Mouse (Mus musculus) liver, embryonic 11.5 days (tissue): ENCODE measurements around the gene Lgsn. TPM values are rescaled to one million over a fixed set of nuclear protein-coding genes. Genes with fewer than 3 reads are reported as not detected.

Source experiments
- ATAC-seq: fragments of 200-750 bp; cut with Nextera tagmentation; replicated peaks from 2 replicates; pipeline ENCODE4 v1.8.0; 2017; ENCODE audit warnings: moderate number of reproducible peaks, mild to moderate bottlenecking, moderate TSS enrichment, moderate library complexity; ENCODE audit not compliant: low FRiP score
- DNase-seq: peaks from one replicate; pipeline ENCODE4 v3.0.0-alpha.2; 2017; ENCODE audit warnings: low spot score
- H3K27ac ChIP-seq: fragments of 300-500 bp; sonication (generic); 2 replicates; pipeline ENCODE4 v1.5.1; 2014; ENCODE audit warnings: mild to moderate bottlenecking, low read depth, low read length, control low read depth
- H3K27me3 ChIP-seq: fragments of 300-500 bp; sonication (generic); replicated peaks from 2 replicates; pipeline ENCODE4 v1.6.1; 2014; ENCODE audit warnings: low read length, mixed read lengths; ENCODE audit not compliant: control insufficient read depth, insufficient read depth
- H3K36me3 ChIP-seq: fragments of 300-500 bp; sonication (generic); 2 replicates; pipeline ENCODE4 v1.6.1; 2014; ENCODE audit warnings: mild to moderate bottlenecking, low read length, moderate library complexity, mixed read lengths; ENCODE audit not compliant: control insufficient read depth, insufficient read depth
- H3K4me1 ChIP-seq: fragments of 300-500 bp; sonication (generic); replicated peaks from 2 replicates; pipeline ENCODE4 v1.6.1; 2014; ENCODE audit warnings: low read length, mixed read lengths; ENCODE audit not compliant: control insufficient read depth, insufficient read depth
- H3K4me2 ChIP-seq: fragments of 300-500 bp; sonication (generic); 2 replicates; pipeline ENCODE4 v1.6.1; 2014; ENCODE audit warnings: mild to moderate bottlenecking, control low read depth, moderate library complexity
- H3K4me3 ChIP-seq: fragments of 300-500 bp; sonication (generic); 2 replicates; pipeline ENCODE4 v1.5.1; 2014; ENCODE audit warnings: low read depth, low read length, control low read depth
- H3K9ac ChIP-seq: fragments of 300-500 bp; sonication (generic); 2 replicates; pipeline ENCODE4 v1.6.1; 2014; ENCODE audit warnings: low read depth, low read length, control low read depth
- H3K9me3 ChIP-seq: fragments of 300-500 bp; sonication (generic); 2 replicates; pipeline ENCODE4 v1.6.1; 2016; ENCODE audit warnings: low read length, inconsistent platforms, mixed read lengths; ENCODE audit not compliant: control insufficient read depth
- WGBS: fragments of 180-500 bp; shearing (Covaris S2); extraction: QIAGEN DNeasy Blood & Tissue Kit; methylation state at CpG from one replicate; pipeline ENCODE4 v1.1.7; 2014; 5-methylcytosine and 5-hydroxymethylcytosine counted together
- polyA plus RNA-seq: library from polyadenylated mRNA; unstranded; fragments of >200 nt; fragmentation: Nextera tagmentation; extraction: Ambion mirVana; gene quantifications from 2 replicates; pipeline ENCODE4 v1.2.1, GENCODE M21; 2014

The Lgsn gene
- polyA plus RNA-seq = not detected in 2 replicates

DNA sequence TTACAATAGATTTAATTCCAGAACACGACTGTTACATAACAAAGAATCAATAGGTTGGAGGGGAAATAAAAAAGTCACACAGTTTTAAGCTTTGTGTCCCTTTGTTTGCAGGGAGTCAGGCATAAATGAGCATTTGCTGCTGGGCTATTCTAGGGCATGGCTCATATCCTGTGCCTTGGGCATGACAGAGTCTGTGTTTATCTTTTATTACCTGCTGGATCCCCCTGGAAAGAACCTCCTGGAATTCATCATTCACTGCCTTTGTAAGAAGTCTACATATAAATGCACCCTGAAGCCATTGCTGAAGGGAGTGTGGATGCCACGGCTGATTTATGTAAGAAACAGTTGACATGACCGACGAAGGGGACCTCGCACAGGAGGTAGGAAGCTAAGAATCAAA is at the start of gene Lgsn:
TSS of gene Lgsn (plus strand) at position 301 of the 400 bp plus-strand sequence.
- Histone ChIP-seq H3K36me3 (no peaks in the 10 kb centered on the region), H3K4me2 (no peak within 1 kb of the TSS), H3K27ac (no peak within 1 kb of the TSS), H3K27me3 (no peaks in the 10 kb centered on the region), H3K9ac (no peak within 1 kb of the TSS), H3K9me3 (no peaks in the 10 kb centered on the region), H3K4me3 (no peak within 1 kb of the TSS), H3K4me1 (no peaks in the 10 kb centered on the region)
- ATAC-seq (no peak), DNase-seq (no peak)
- 78% methylated on average over 5 of the region's 5 CpGs for WGBS

DNA sequence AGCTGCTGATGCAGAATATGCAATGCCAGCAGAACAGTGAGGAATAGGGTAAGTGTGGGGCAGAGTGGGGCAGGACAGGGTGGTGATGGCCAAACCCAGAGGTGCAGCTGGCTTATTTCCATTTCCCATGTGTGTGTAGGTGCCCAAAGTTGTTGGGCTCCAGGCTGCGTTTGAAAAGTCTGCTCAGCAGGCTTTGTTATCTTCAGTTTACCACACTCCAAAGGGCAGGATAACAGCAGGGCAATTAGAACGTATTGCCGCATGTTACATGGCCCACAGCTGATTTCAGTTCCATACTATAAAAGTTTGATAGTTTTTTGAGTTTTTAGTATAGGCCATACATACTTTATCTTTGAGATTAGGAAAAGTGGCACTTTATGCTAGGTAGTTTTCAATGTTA is 37.8 kb upstream of the Lgsn start:
- no peak overlapping the region for H3K27ac ChIP-seq
- no peak overlapping the region for H3K9ac ChIP-seq
- DNase-seq (no peak), ATAC-seq (no peak)
- no peak overlapping the region for H3K4me3 ChIP-seq
- no peaks in the 10 kb centered on the region for H3K4me1 ChIP-seq
- H3K36me3 ChIP-seq = no peaks in the 10 kb centered on the region
- H3K9me3 ChIP-seq = no peaks in the 10 kb centered on the region
- WGBS = 66% methylated on average over 3 of the region's 3 CpGs
- no peaks in the 10 kb centered on the region for H3K27me3 ChIP-seq
- H3K4me2 ChIP-seq = no peak overlapping the region

DNA sequence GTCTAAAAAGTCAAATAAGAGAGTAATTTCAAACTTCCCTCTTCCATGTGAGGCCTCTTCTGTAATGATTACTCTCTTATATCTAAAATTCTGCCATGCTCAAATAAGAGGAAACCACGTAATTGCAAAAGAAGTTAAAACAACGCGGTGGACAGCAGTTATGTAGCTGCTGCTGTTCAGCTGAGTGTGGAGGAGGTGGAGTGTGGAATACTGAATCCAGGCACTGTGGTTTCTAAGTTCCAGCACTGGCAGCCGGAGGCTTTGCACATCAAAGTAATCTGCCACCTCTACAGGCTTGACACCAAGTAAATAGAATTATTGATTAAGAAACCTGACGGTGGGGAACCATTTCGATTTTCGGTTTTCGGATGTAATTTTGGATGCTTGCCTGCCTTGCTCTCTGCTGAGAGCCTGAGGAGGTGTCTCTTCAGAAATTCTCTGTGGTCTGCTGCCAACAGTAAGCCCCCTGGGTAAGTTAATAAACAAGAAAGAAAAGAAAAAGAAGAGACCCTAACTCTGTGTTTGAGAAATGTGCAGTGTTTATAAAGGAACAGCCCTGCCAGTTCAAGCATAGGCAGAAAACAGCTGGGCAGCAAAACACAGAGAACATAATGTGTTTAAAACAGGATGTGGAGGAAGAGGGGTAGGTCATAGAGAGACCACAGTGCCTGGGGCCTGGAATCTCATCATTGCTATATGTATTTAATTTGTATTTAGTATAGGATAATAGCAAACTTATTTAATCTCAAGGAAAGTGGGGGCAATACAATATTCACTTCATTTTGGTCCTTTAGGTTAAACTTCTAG is 33.7 kb upstream of the Lgsn start:
- DNase-seq (no peak), ATAC-seq (no peak)
- WGBS = 57% methylated on average over 8 of the region's 8 CpGs
- no peak overlapping the region for H3K4me2 ChIP-seq
- H3K36me3 ChIP-seq = no peaks in the 10 kb centered on the region
- no peaks in the 10 kb centered on the region for H3K27me3 ChIP-seq
- H3K27ac ChIP-seq = no peak overlapping the region
- H3K4me3 ChIP-seq = no peak overlapping the region
- no peak overlapping the region for H3K9ac ChIP-seq
- H3K4me1 ChIP-seq = no peaks in the 10 kb centered on the region
- H3K9me3 ChIP-seq = no peaks in the 10 kb centered on the region

DNA sequence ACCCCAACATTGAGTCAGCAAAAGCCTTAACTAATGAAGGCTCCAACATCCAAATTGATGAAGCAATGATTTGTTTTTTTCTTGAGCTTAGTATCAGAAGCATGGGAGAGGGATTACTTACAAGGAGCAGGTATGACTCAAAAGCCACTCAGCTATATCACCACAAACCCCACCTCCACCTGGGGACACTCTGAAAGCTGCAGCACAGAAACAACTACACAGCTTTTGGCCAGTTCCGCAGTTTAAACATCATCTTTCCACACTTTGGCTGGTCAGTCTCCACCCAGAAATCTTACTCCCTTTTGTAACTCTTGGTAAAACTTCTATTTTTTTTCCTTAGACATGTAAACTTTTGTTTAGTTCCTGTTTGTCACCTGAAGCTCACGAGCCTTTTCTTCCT is 32.6 kb upstream of the Lgsn start:
- H3K4me2 ChIP-seq = no peak overlapping the region
- no peak overlapping the region for H3K4me3 ChIP-seq
- WGBS = 75% methylated on average over 2 of the region's 2 CpGs
- no peak overlapping the region for H3K27ac ChIP-seq
- no peak for DNase-seq
- H3K9ac ChIP-seq = no peak overlapping the region
- H3K36me3 ChIP-seq = no peaks in the 10 kb centered on the region
- no peaks in the 10 kb centered on the region for H3K9me3 ChIP-seq
- no peaks in the 10 kb centered on the region for H3K4me1 ChIP-seq
- ATAC-seq = no peak
- H3K27me3 ChIP-seq = no peaks in the 10 kb centered on the region

DNA sequence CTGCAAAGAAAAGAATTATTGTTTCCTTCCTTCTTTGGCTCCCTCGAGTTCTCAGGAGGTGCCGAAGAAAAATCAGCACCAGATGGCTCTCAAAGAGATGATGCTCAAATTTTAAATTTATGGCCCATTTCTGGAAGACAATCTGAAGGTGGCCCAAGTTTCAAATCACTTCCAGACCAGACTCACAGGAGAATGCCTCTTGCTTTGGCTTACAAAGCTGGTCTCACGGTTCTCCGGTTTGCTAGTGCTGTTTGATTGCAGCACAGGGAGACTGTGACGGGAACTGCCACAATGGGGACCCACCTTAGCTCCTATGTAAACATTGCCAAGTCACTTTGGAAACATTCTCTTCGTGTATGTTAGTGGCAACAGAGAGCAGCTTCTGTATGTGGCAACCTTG is 26.5 kb upstream of the Lgsn start:
- Histone ChIP-seq H3K4me2 (no peak overlapping the region), H3K4me1 (no peaks in the 10 kb centered on the region), H3K4me3 (no peak overlapping the region), H3K27me3 (no peaks in the 10 kb centered on the region), H3K9ac (no peak overlapping the region), H3K9me3 (no peaks in the 10 kb centered on the region), H3K27ac (no peak overlapping the region), H3K36me3 (no peaks in the 10 kb centered on the region)
- no peak for ATAC-seq
- WGBS = 48% methylated on average over 6 of the region's 6 CpGs
- DNase-seq = no peak

DNA sequence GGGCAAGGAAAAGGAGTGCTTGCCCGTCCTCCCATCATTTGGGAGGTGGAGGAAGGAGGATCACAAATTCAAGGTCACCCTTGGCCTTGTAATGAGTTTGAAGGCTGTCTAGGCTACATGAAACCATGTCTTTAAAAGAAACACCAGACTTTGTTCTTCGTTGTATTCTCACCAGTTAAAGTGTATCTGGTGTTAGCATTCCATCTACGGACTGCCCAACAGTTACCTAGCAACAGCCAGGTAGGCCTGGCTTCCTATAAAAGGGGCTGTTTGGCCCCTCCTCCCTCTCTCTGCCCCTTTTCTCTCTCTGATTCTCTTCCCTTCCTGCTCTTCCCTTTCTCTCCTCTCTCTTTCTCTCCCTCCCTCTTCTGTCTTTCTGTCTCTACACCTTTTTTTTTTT is 25.7 kb upstream of the Lgsn start:
- H3K4me2 ChIP-seq = no peak overlapping the region
- no peak overlapping the region for H3K9ac ChIP-seq
- ATAC-seq = no peak
- no peak overlapping the region for H3K27ac ChIP-seq
- no peak for DNase-seq
- no peak overlapping the region for H3K4me3 ChIP-seq
- H3K4me1 ChIP-seq = no peaks in the 10 kb centered on the region
- H3K36me3 ChIP-seq = no peaks in the 10 kb centered on the region
- 61% methylated on average over 3 of the region's 3 CpGs for WGBS
- H3K27me3 ChIP-seq = no peaks in the 10 kb centered on the region
- H3K9me3 ChIP-seq = no peaks in the 10 kb centered on the region

DNA sequence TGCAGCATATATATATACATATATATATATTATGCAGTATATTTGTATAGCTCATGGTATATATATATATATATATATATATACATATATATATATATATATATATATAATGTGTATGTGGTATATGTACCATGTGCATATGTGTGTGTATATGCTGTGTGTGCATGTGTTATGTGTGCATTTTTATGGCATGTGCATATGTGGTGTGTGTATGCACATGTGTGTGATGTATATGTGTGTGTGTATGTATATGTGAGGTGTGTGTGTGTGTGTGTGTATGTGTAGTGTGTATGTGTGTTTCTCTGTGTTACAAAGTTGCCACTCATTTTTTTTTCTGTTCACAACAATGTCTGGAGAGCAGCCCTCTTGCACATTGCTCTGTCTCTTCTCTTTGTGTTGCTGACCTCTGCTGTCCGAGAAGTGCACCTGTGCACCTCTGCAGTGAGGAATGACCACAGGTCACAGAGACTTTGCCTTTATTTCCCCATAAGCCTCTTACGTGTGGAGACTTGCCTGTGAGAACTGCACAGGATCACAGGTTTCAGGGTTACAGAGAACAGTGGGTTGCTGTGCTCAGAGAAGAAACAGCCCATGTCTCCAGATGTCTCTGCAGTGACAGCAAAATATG is 23.3 kb upstream of the Lgsn start:
- Histone ChIP-seq H3K4me2 (no peak overlapping the region), H3K27me3 (no peaks in the 10 kb centered on the region), H3K36me3 (no peaks in the 10 kb centered on the region), H3K4me1 (no peaks in the 10 kb centered on the region), H3K4me3 (no peak overlapping the region), H3K9me3 (no peaks in the 10 kb centered on the region), H3K27ac (no peak overlapping the region), H3K9ac (no peak overlapping the region)
- DNase-seq (no peak), ATAC-seq (no peak)
- 52% methylated on average over 2 of the region's 2 CpGs for WGBS

DNA sequence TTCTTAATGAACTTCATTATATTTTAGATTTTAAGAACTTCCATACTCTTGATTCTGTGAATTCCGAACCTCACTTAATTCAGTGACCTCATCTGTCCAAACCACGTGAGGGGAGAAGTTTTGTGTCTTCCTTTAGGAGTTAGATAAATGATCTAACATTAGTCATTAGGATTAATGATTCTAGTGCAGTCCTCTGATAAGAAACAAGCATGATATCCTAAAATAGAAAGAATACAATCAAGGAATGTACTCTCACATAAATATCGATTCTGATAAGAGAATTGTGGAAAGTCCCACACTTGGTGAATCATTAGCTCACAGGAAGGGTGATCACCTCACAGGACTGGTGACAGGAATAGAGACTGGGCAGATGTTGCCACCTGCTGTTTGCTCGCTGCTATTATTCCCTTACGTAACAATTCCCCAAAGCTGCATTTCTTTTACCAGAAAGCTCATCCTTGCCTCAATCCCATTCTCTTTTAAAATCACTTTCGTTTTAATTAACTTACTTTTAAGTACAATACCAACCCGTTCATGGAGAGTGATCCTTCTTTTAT is 22.3 kb upstream of the Lgsn start:
- no peak for DNase-seq
- WGBS = 13% methylated on average over 7 of the region's 7 CpGs

More for the DNA sequence above, 22.3 kb upstream of the Lgsn start:
- H3K4me1 ChIP-seq = no peaks in the 10 kb centered on the region
- no peaks in the 10 kb centered on the region for H3K9me3 ChIP-seq
- H3K36me3 ChIP-seq = no peaks in the 10 kb centered on the region
- H3K27ac ChIP-seq = no peak overlapping the region
- H3K9ac ChIP-seq = no peak overlapping the region
- no peaks in the 10 kb centered on the region for H3K27me3 ChIP-seq
- H3K4me3 ChIP-seq = no peak overlapping the region
- H3K4me2 ChIP-seq = no peak overlapping the region
- peak; percentile 66; the same call in 1 of the 2 replicates for ATAC-seq
